Mouse (Mus musculus) heart, embryonic 16.5 days (tissue): ENCODE results near the gene Nit1. TPM values are rescaled to one million over a fixed set of nuclear protein-coding genes. Genes with fewer than 3 reads are reported as not detected.

ENCODE experiments used
- ATAC-seq: fragments of 200-750 bp; cut with Nextera tagmentation; replicated peaks from 2 replicates; pipeline ENCODE4 v1.8.0; 2017; ENCODE audit warnings: moderate number of reproducible peaks; ENCODE audit not compliant: insufficient read depth, low FRiP score; ENCODE audit errors: extremely low read depth
- H3K27ac ChIP-seq: fragments of 300-500 bp; sonication (generic); 2 replicates; pipeline ENCODE4 v1.5.1; 2014; ENCODE audit warnings: mild to moderate bottlenecking, low read length, control low read depth, moderate library complexity
- H3K27me3 ChIP-seq: fragments of 300-500 bp; sonication (generic); 2 replicates; pipeline ENCODE4 v1.6.1; 2014; ENCODE audit warnings: low read length, mixed read lengths; ENCODE audit not compliant: control insufficient read depth, insufficient read depth
- H3K36me3 ChIP-seq: fragments of 300-500 bp; sonication (generic); 2 replicates; pipeline ENCODE4 v1.6.1; 2014; ENCODE audit not compliant: control insufficient read depth, insufficient read depth
- H3K4me1 ChIP-seq: fragments of 300-500 bp; sonication (generic); 2 replicates; pipeline ENCODE4 v1.6.1; 2014; ENCODE audit warnings: low read length, mixed read lengths; ENCODE audit not compliant: control insufficient read depth, insufficient read depth
- H3K4me2 ChIP-seq: fragments of 300-500 bp; sonication (generic); 2 replicates; pipeline ENCODE4 v1.6.1; 2014; ENCODE audit warnings: low read depth, mild to moderate bottlenecking, control low read depth, low read length
- H3K4me3 ChIP-seq: fragments of 300-500 bp; sonication (generic); 2 replicates; pipeline ENCODE4 v1.5.1; 2014; ENCODE audit warnings: mild to moderate bottlenecking, control low read depth, low read length
- H3K9ac ChIP-seq: fragments of 300-500 bp; sonication (generic); 2 replicates; pipeline ENCODE4 v1.6.1; 2014; ENCODE audit warnings: low read length, control low read depth
- H3K9me3 ChIP-seq: fragments of 300-500 bp; sonication (generic); replicated peaks from 2 replicates; pipeline ENCODE4 v1.6.1; 2016; ENCODE audit warnings: low read length; ENCODE audit not compliant: control insufficient read depth
- WGBS: fragments of 180-500 bp; shearing (Covaris S2); extraction: QIAGEN DNeasy Blood & Tissue Kit; methylation state at CpG from one replicate; pipeline ENCODE4 v1.1.7; 2014; 5-methylcytosine and 5-hydroxymethylcytosine counted together
- polyA plus RNA-seq: library from polyadenylated mRNA; unstranded; fragments of >200 nt; fragmentation: Nextera tagmentation; extraction: Ambion mirVana; gene quantifications from 2 replicates; pipeline ENCODE4 v1.2.1, GENCODE M21; 2015

Nit1 gene
- polyA plus RNA-seq, 1 experiment from 2014 or later: 34.4 TPM

DNA sequence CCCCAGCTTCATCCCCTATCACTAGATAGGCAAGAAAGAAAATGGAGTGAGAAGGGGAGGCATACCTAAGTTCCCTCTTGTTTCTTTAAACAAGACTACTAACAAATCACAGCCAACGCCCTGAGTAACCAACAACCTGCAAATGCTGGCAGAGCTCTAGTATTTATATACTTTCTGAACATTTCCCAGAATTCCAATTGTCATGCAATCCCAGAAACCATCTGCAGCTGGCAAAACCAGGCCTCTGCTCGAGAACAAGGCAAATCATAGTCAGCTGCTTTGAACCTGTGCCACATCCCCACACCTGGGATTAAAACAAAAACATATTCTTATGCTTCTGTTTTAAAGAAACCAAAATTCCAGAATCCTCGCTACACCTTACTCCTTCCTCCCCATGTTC is 52.1 kb downstream of the Nit1 start:
- H3K9me3 ChIP-seq: no peaks in the 10 kb centered on the region
- ATAC-seq: no peak
- H3K4me3 ChIP-seq: no peak overlapping the region
- no peak overlapping the region for H3K9ac ChIP-seq
- no peak overlapping the region for H3K27ac ChIP-seq
- peak overlapping the region; percentile 81; the same call in 1 of the 2 replicates for H3K4me2 ChIP-seq
- peaks cover 8% of the 10 kb centered on the region for H3K36me3 ChIP-seq
- H3K27me3 ChIP-seq: peaks cover 6% of the 10 kb centered on the region; the same call in 1 of the 2 replicates
- 83% methylated on average over 3 of the region's 3 CpGs for WGBS
- H3K4me1 ChIP-seq: peaks cover 7% of the 10 kb centered on the region

DNA sequence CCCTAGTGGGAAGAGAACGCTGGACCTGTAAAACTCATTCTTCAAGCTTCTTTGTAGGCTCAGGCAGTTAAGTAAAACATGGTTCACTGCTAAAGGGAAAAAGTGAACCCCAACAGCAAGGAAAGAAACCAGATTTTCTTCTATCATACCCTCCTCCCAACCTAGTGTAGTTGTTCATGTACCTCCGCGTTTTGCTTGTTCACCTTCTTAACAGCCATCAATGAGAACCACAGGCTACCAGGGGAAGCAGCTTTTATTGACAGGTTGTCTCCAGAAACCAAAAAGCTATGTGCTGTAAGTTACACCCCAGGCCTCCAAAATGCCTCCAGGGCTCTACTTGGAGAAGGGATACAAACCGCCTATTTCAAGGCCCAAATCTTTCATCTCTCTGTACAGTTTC is 57.1 kb downstream of the Nit1 start:
- ATAC-seq: no peak
- peak overlapping the region; percentile 56 for H3K9ac ChIP-seq
- WGBS: 69% methylated on average over 4 of the region's 4 CpGs
- peak overlapping the region; percentile 44 for H3K27ac ChIP-seq
- H3K27me3 ChIP-seq: no peaks in the 10 kb centered on the region
- no peaks in the 10 kb centered on the region for H3K9me3 ChIP-seq
- H3K4me3 ChIP-seq: peak overlapping the region; percentile 86
- peaks cover 17% of the 10 kb centered on the region for H3K4me1 ChIP-seq
- H3K36me3 ChIP-seq: peaks cover 19% of the 10 kb centered on the region
- H3K4me2 ChIP-seq: peak overlapping the region; percentile 59

Other genes starting within 250 kb of the Nit1 start
- gene Cfap126, start 231.7 kb downstream of the Nit1 start, polyA plus RNA-seq: 2.9 and 3.5 TPM in 2 replicates
- 622 and 629 TPM in 2 replicates for gene Sdhc, start 195.0 kb downstream of the Nit1 start, polyA plus RNA-seq
- 0.44 and 1.1 TPM in 2 replicates for gene Mpz, start 194.9 kb downstream of the Nit1 start, polyA plus RNA-seq
- gene Pcp4l1, start 149.4 kb downstream of the Nit1 start, polyA plus RNA-seq: 48.9 and 57.2 TPM in 2 replicates
- 0.35 and 0.43 TPM in 2 replicates for gene Nr1i3, start 131.7 kb downstream of the Nit1 start, polyA plus RNA-seq
- 60.7 and 68.9 TPM in 2 replicates for gene Tomm40l, start 123.1 kb downstream of the Nit1 start, polyA plus RNA-seq
- gene Apoa2, start 120.6 kb downstream of the Nit1 start, polyA plus RNA-seq: 10.6 and 11.9 TPM in 2 replicates
- gene Fcer1g, start 111.3 kb downstream of the Nit1 start, polyA plus RNA-seq: 34.4 and 36.3 TPM in 2 replicates
- 4.4 and 5.7 TPM in 2 replicates for gene Adamts4, start 95.2 kb downstream of the Nit1 start, polyA plus RNA-seq
- gene Ndufs2, start 94.3 kb downstream of the Nit1 start, polyA plus RNA-seq: 659 and 700 TPM in 2 replicates
- 47.5 and 54.9 TPM in 2 replicates for gene B4galt3, start 75.3 kb downstream of the Nit1 start, polyA plus RNA-seq
- gene Ppox, start 64.5 kb downstream of the Nit1 start, polyA plus RNA-seq: 32.4 and 41.9 TPM in 2 replicates
- gene Usp21, start 57.7 kb downstream of the Nit1 start, polyA plus RNA-seq: 48.5 and 55.8 TPM in 2 replicates
- 82.0 and 82.1 TPM in 2 replicates for gene Ufc1, start 50.6 kb downstream of the Nit1 start, polyA plus RNA-seq
- gene Dedd, start 16.5 kb downstream of the Nit1 start, polyA plus RNA-seq: 36.0 and 37.6 TPM in 2 replicates
- 76.4 and 84.5 TPM in 2 replicates for gene Pfdn2, start within 50 bp of the Nit1 start, polyA plus RNA-seq
- 0.71 and 1.0 TPM in 2 replicates for gene Klhdc9, start 15.2 kb upstream of the Nit1 start, polyA plus RNA-seq
- gene Nectin4, start 24.5 kb upstream of the Nit1 start, polyA plus RNA-seq: 0.39 and 0.81 TPM in 2 replicates
- 3.5 and 7.5 TPM in 2 replicates for gene Arhgap30, start 43.3 kb upstream of the Nit1 start, polyA plus RNA-seq
- 47.5 and 53.1 TPM in 2 replicates for gene Usf1, start 65.7 kb upstream of the Nit1 start, polyA plus RNA-seq
- gene Tstd1, start 73.2 kb upstream of the Nit1 start, polyA plus RNA-seq: 3.7 and 4.2 TPM in 2 replicates
- gene F11r, start 91.9 kb upstream of the Nit1 start, polyA plus RNA-seq: 76.1 and 80.0 TPM in 2 replicates
- gene Alyref2, start 157.8 kb upstream of the Nit1 start, polyA plus RNA-seq: 15.8 and 17.2 TPM in 2 replicates
- 0.49 TPM in 1 of 2 replicates, not detected in the other for gene Itln1, start 189.6 kb upstream of the Nit1 start, polyA plus RNA-seq
- 0.76 and 1.1 TPM in 2 replicates for gene Cd244a, start 213.5 kb upstream of the Nit1 start, polyA plus RNA-seq